8 mouse cellular contexts compared by ENCODE assay signal in genomic region chr12:12938850-12939249, GRCm38 (mm10). TPM values are rescaled to one million over a fixed set of nuclear protein-coding genes. Genes with fewer than 3 reads are reported as not detected.
DNase-seq lines count a peak whose midpoint lies in the region; ATAC-seq and TF ChIP-seq lines count a peak whose summit lies in the region.

No protein-coding gene starts in this region.

- H3K27me3 ChIP-seq in megakaryocyte, embryonic 14.5 days (replicated peaks): peaks cover 8% of the 10 kb centered on the region
- H3K27me3 ChIP-seq in embryonic facial prominence, embryonic 12.5 days: no peaks in the 10 kb centered on the region
- no peaks in the 10 kb centered on the region for H3K27me3 ChIP-seq in heart, embryonic 10.5 days (ENCODE audit: insufficient read depth, poor library complexity, severe bottlenecking)
- H3K27me3 ChIP-seq in kidney, embryonic 14.5 days (ENCODE audit: control insufficient read depth, insufficient read depth, low read length): no peaks in the 10 kb centered on the region
- H3K27me3 ChIP-seq in liver, adult 2 months (ENCODE audit: control insufficient read depth, insufficient read depth, low read length): 0 out of 2 replicates have a peak, but pooled peaks cover 2% of the 10 kb centered on the region

- no peak for TF ChIP-seq POLR2A in liver, adult 2 months (IDR thresholded peaks at IDR 0.05; ENCODE audit: extremely low read depth, insufficient read depth, low read length)

- peaks cover 57% of the 10 kb centered on the region for H3K4me1 ChIP-seq in megakaryocyte, embryonic 14.5 days
- peaks cover 20% of the 10 kb centered on the region for H3K4me1 ChIP-seq in embryonic facial prominence, embryonic 12.5 days
- peaks cover 29% of the 10 kb centered on the region for H3K4me1 ChIP-seq in heart, embryonic 10.5 days
- peaks cover 22% of the 10 kb centered on the region; the same call in 1 of the 2 replicates for H3K4me1 ChIP-seq in kidney, embryonic 14.5 days (ENCODE audit: control insufficient read depth, insufficient read depth, low read length)
- H3K4me1 ChIP-seq in liver, adult 2 months (ENCODE audit: control insufficient read depth, insufficient read depth, low read length): peaks cover 12% of the 10 kb centered on the region

- H3K27ac ChIP-seq in embryonic facial prominence, embryonic 12.5 days: peak overlapping the region; percentile 93
- peak overlapping the region; percentile 97 for H3K27ac ChIP-seq in heart, embryonic 10.5 days
- peak overlapping the region; percentile 87 for H3K27ac ChIP-seq in kidney, embryonic 14.5 days (ENCODE audit: low read depth, low read length)
- no peak overlapping the region for H3K27ac ChIP-seq in liver, adult 2 months (replicated peaks; ENCODE audit: insufficient read depth, low read depth, low read length)

- 1% methylated on average over 12 of the region's 12 CpGs for WGBS in embryonic facial prominence, embryonic 12.5 days
- WGBS in heart, embryonic 10.5 days: 0% methylated on average over 12 of the region's 12 CpGs
- under 1% methylated on average over 12 of the region's 12 CpGs for WGBS in kidney, embryonic 14.5 days
- WGBS in liver, adult 2 months: 13% methylated on average over 12 of the region's 12 CpGs

- peak overlapping the region; percentile 90 for H3K9ac ChIP-seq in embryonic facial prominence, embryonic 12.5 days
- peak overlapping the region; percentile 84 for H3K9ac ChIP-seq in kidney, embryonic 14.5 days (ENCODE audit: low read depth, low read length)
- 0 out of 2 replicates have a peak overlapping the region, but pooled peaks have one; percentile 3 for H3K9ac ChIP-seq in liver, adult 2 months (ENCODE audit: low read depth, low read length)

- no peaks in the 10 kb centered on the region for H3K9me3 ChIP-seq in megakaryocyte, embryonic 14.5 days
- no peaks in the 10 kb centered on the region for H3K9me3 ChIP-seq in embryonic facial prominence, embryonic 12.5 days
- no peaks in the 10 kb centered on the region for H3K9me3 ChIP-seq in heart, embryonic 10.5 days
- H3K9me3 ChIP-seq in kidney, embryonic 14.5 days (ENCODE audit: control insufficient read depth, low read length): no peaks in the 10 kb centered on the region

- no peak for ATAC-seq in megakaryocyte, adult 5-6 weeks (ENCODE audit: poor library complexity, severe bottlenecking)
- ATAC-seq in embryonic facial prominence, embryonic 12.5 days (ENCODE audit: insufficient number of reproducible peaks, insufficient read depth, low FRiP score, low TSS enrichment): no peak
- 0 out of 2 replicates have a peak, but pooled peaks have one; percentile 5 for ATAC-seq in kidney, embryonic 14.5 days (ENCODE audit: low FRiP score, low TSS enrichment)

- peaks cover 55% of the 10 kb centered on the region for H3K36me3 ChIP-seq in megakaryocyte, embryonic 14.5 days (replicated peaks; ENCODE audit: low read length)
- peaks cover 19% of the 10 kb centered on the region for H3K36me3 ChIP-seq in embryonic facial prominence, embryonic 12.5 days
- peaks cover 44% of the 10 kb centered on the region for H3K36me3 ChIP-seq in heart, embryonic 10.5 days
- H3K36me3 ChIP-seq in kidney, embryonic 14.5 days (ENCODE audit: control insufficient read depth, insufficient read depth, low read length): peaks cover 37% of the 10 kb centered on the region
- H3K36me3 ChIP-seq in liver, adult 2 months (ENCODE audit: control insufficient read depth, insufficient read depth, low read length): no peaks in the 10 kb centered on the region

- DNase-seq in heart, embryonic 10.5 days (ENCODE audit: low spot score): peak; percentile 92
- no peak for DNase-seq in liver, adult 2 months (ENCODE audit: extremely low read depth, low read depth, low spot score)
- DNase-seq in neural tube, embryonic 10.5 days (ENCODE audit: extremely low spot score, low spot score): peak; percentile 90
- peak; percentile 70 to 72 for DNase-seq in thymus, adult 18-20 months

- H3K4me2 ChIP-seq in embryonic facial prominence, embryonic 12.5 days (replicated peaks): peak overlapping the region; percentile 93
- peak overlapping the region; percentile 83 for H3K4me2 ChIP-seq in kidney, embryonic 14.5 days (replicated peaks; ENCODE audit: low read depth, low read length)

- 0 out of 2 replicates have a peak, but pooled peaks cover 3% of the 10 kb centered on the region for H3K79me2 ChIP-seq in liver, adult 2 months (ENCODE audit: control insufficient read depth, insufficient read depth, low read length)

- TF ChIP-seq CTCF in liver, adult 2 months (IDR thresholded peaks at IDR 0.05; ENCODE audit: low read depth, low read length): peak; percentile 64

- H3K4me3 ChIP-seq in megakaryocyte, embryonic 14.5 days (replicated peaks): peak overlapping the region; percentile 91
- H3K4me3 ChIP-seq in embryonic facial prominence, embryonic 12.5 days: peak overlapping the region; percentile 81
- peak overlapping the region; percentile 85 for H3K4me3 ChIP-seq in heart, embryonic 10.5 days
- peak overlapping the region; percentile 83 for H3K4me3 ChIP-seq in kidney, embryonic 14.5 days (ENCODE audit: low read length)
- peak overlapping the region; percentile 14; the same call in 1 of the 2 replicates for H3K4me3 ChIP-seq in liver, adult 2 months (ENCODE audit: insufficient read depth, low read depth, low read length)

RNA-seq across cellular contexts. Expression of gene Mycn, which starts 2.9 kb away (rescaled TPM):
- 77.9 and 202 TPM in 2 replicates for polyA plus RNA-seq in megakaryocyte, embryonic 14.5 days (2012; ENCODE audit: insufficient read depth, low replicate concordance)
- 0.16 and 0.67 TPM in 2 replicates for total RNA-seq in megakaryocyte, adult 5-6 weeks (2015)
- total RNA-seq in megakaryocyte, adult 5-6 weeks (2017): 0.08 and 0.11 TPM in 2 replicates
- 72.0 and 73.7 TPM in 2 replicates for polyA plus RNA-seq in embryonic facial prominence, embryonic 12.5 days (2016; fragmentation: Nextera tagmentation; extraction: Ambion mirVana)
- polyA plus RNA-seq in heart, embryonic 10.5 days (2016; fragmentation: Nextera tagmentation; extraction: Ambion mirVana): 89.4 and 93.9 TPM in 2 replicates
- 88.2 and 104 TPM in 2 replicates for polyA plus RNA-seq in kidney, embryonic 14.5 days (2014; fragmentation: Nextera tagmentation; extraction: Ambion mirVana)
- total RNA-seq in liver, adult 2 months (2014; rRNA removed): 0.40 and 0.65 TPM in 2 replicates
- 0.21 and 0.54 TPM in 2 replicates for polyA plus RNA-seq in liver, adult 2 months (2012; rRNA removed)

Comparison
In these comparisons a context has a peak if more than half of its experiments do, and no peak if none do; other contexts are left out.
1. H3K4me3 ChIP-seq: peak in every context shown above with its lines; median percentile 91 in megakaryocyte, embryonic 14.5 days; 85 in heart, embryonic 10.5 days; 83 in kidney, embryonic 14.5 days; 81 in embryonic facial prominence, embryonic 12.5 days; 14 in liver, adult 2 months.
2. H3K9ac ChIP-seq: peak in every context shown above with its lines; median percentile 90 in embryonic facial prominence, embryonic 12.5 days; 84 in kidney, embryonic 14.5 days; 3 in liver, adult 2 months.
3. RNA of gene Mycn, which starts 2.9 kb away (polyA plus RNA-seq): 88.2 to 104 TPM in kidney, embryonic 14.5 days, 89.4 to 93.9 TPM in heart, embryonic 10.5 days, 77.9 to 202 TPM in megakaryocyte, embryonic 14.5 days and 72.0 to 73.7 TPM in embryonic facial prominence, embryonic 12.5 days; 0.21 to 0.54 TPM in liver, adult 2 months; every median in the first group is over 10 times any median in the second.